Mouse (Mus musculus) hindbrain, embryonic 12.5 days (tissue): ENCODE measurements at regions not wholly inside any gene's neighbourhood (a gene's known extent, or its start where the extent isn't known, plus 50 kb on each side); places are given as distances from the start of the nearest gene placed in this dataset.

Source experiments
- ATAC-seq: fragments of 200-750 bp; cut with Nextera tagmentation; 2 replicates; pipeline ENCODE4 v1.8.0; 2017; ENCODE audit warnings: moderate TSS enrichment; ENCODE audit not compliant: low FRiP score
- H3K27ac ChIP-seq: fragments of 300-500 bp; sonication (generic); 2 replicates; pipeline ENCODE4 v1.5.1; 2016; ENCODE audit warnings: mild to moderate bottlenecking
- H3K27me3 ChIP-seq: fragments of 300-500 bp; sonication (generic); 2 replicates; pipeline ENCODE4 v1.6.1; 2016; ENCODE audit warnings: mild to moderate bottlenecking
- H3K36me3 ChIP-seq: fragments of 300-500 bp; sonication (generic); 2 replicates; pipeline ENCODE4 v1.6.1; 2016; ENCODE audit warnings: mild to moderate bottlenecking
- H3K4me1 ChIP-seq: fragments of 300-500 bp; sonication (generic); 2 replicates; pipeline ENCODE4 v1.6.1; 2016
- H3K4me2 ChIP-seq: fragments of 300-500 bp; sonication (generic); replicated peaks from 2 replicates; pipeline ENCODE4 v1.6.1; 2016; ENCODE audit warnings: mild to moderate bottlenecking
- H3K4me3 ChIP-seq: fragments of 300-500 bp; sonication (generic); 2 replicates; pipeline ENCODE4 v1.5.1; 2016; ENCODE audit warnings: mild to moderate bottlenecking
- H3K9ac ChIP-seq: fragments of 300-500 bp; sonication (generic); 2 replicates; pipeline ENCODE4 v1.6.1; 2016; ENCODE audit warnings: mild to moderate bottlenecking, moderate library complexity
- H3K9me3 ChIP-seq: fragments of 300-500 bp; sonication (generic); replicated peaks from 2 replicates; pipeline ENCODE4 v1.6.1; 2016; ENCODE audit warnings: mild to moderate bottlenecking
- WGBS: fragments of 180-500 bp; shearing (Covaris S2); methylation state at CpG from one replicate; pipeline ENCODE4 v1.1.7; 2016; 5-methylcytosine and 5-hydroxymethylcytosine counted together

- WGBS: 87% methylated on average over 8 of the region's 8 CpGs
- ATAC-seq: no peak
- no peaks in the 10 kb centered on the region for H3K27me3 ChIP-seq
- no peak overlapping the region for H3K9ac ChIP-seq
- H3K27ac ChIP-seq: no peak overlapping the region
- no peak overlapping the region for H3K4me3 ChIP-seq
- H3K9me3 ChIP-seq: no peaks in the 10 kb centered on the region
- H3K4me2 ChIP-seq: no peak overlapping the region
- peaks cover 11% of the 10 kb centered on the region; the same call in 1 of the 2 replicates for H3K4me1 ChIP-seq
- H3K36me3 ChIP-seq: no peaks in the 10 kb centered on the region
Measured at GRCm38 (mm10) chr15:97519919-97520345, 185.7 kb downstream of the Rpap3 start.

- ATAC-seq: no peak
- WGBS: 52% methylated on average over 10 of the region's 10 CpGs
- peaks cover 11% of the 10 kb centered on the region; the same call in 1 of the 2 replicates for H3K4me1 ChIP-seq
- no peak overlapping the region for H3K4me2 ChIP-seq
- H3K4me3 ChIP-seq: no peak overlapping the region
- H3K9ac ChIP-seq: no peak overlapping the region
- H3K27me3 ChIP-seq: no peaks in the 10 kb centered on the region
- no peaks in the 10 kb centered on the region for H3K9me3 ChIP-seq
- H3K27ac ChIP-seq: peak overlapping the region; percentile 50
- H3K36me3 ChIP-seq: no peaks in the 10 kb centered on the region
Measured at GRCm38 (mm10) chr15:97517926-97518325, 187.7 kb downstream of the Rpap3 start.

- Histone ChIP-seq H3K27ac (0 out of 2 replicates have a peak overlapping the region, but pooled peaks have one; percentile 23), H3K4me3 (no peak overlapping the region), H3K9ac (no peak overlapping the region), H3K4me1 (peaks cover 11% of the 10 kb centered on the region; the same call in 1 of the 2 replicates), H3K36me3 (no peaks in the 10 kb centered on the region), H3K4me2 (no peak overlapping the region), H3K9me3 (no peaks in the 10 kb centered on the region), H3K27me3 (no peaks in the 10 kb centered on the region)
- ATAC-seq: no peak
- 89% methylated on average over 11 of the region's 11 CpGs for WGBS
Measured at GRCm38 (mm10) chr15:97517188-97517587, 188.4 kb downstream of the Rpap3 start.

GRCm38 (mm10) chr15:97515773-97516172 lies 189.9 kb downstream of the Rpap3 start:
- Histone ChIP-seq H3K9me3 (peaks cover 4% of the 10 kb centered on the region; the same call in 1 of the 2 replicates), H3K4me2 (no peak overlapping the region), H3K9ac (no peak overlapping the region), H3K27me3 (no peaks in the 10 kb centered on the region), H3K4me1 (peaks cover 11% of the 10 kb centered on the region; the same call in 1 of the 2 replicates), H3K4me3 (no peak overlapping the region), H3K36me3 (no peaks in the 10 kb centered on the region), H3K27ac (no peak overlapping the region)
- no peak for ATAC-seq
- 80% methylated on average over 4 of the region's 4 CpGs for WGBS

- Histone ChIP-seq H3K4me3 (no peak overlapping the region), H3K27ac (no peak overlapping the region), H3K27me3 (no peaks in the 10 kb centered on the region), H3K36me3 (no peaks in the 10 kb centered on the region), H3K9ac (no peak overlapping the region), H3K9me3 (peaks cover 14% of the 10 kb centered on the region), H3K4me2 (no peak overlapping the region), H3K4me1 (no peaks in the 10 kb centered on the region)
- WGBS: 94% methylated on average over 16 of the region's 16 CpGs
- ATAC-seq: no peak
Measured at GRCm38 (mm10) chr15:97507656-97508306, 197.8 kb downstream of the Rpap3 start.

- Histone ChIP-seq H3K9me3 (peaks cover 14% of the 10 kb centered on the region), H3K4me2 (no peak overlapping the region), H3K27me3 (no peaks in the 10 kb centered on the region), H3K27ac (no peak overlapping the region), H3K36me3 (no peaks in the 10 kb centered on the region), H3K4me1 (no peaks in the 10 kb centered on the region), H3K9ac (no peak overlapping the region), H3K4me3 (no peak overlapping the region)
- no peak for ATAC-seq
- WGBS: 93% methylated on average over 11 of the region's 11 CpGs
Measured at GRCm38 (mm10) chr15:97507176-97507575, 198.4 kb downstream of the Rpap3 start.

GRCm38 (mm10) chr15:97505715-97506114 lies 199.9 kb downstream of the Rpap3 start:
- Histone ChIP-seq H3K27ac (no peak overlapping the region), H3K9me3 (peaks cover 10% of the 10 kb centered on the region), H3K4me2 (no peak overlapping the region), H3K27me3 (no peaks in the 10 kb centered on the region), H3K9ac (no peak overlapping the region), H3K4me3 (no peak overlapping the region), H3K4me1 (no peaks in the 10 kb centered on the region), H3K36me3 (no peaks in the 10 kb centered on the region)
- no peak for ATAC-seq
- 87% methylated on average over 11 of the region's 11 CpGs for WGBS

GRCm38 (mm10) chr15:97504325-97504724 lies 201.3 kb downstream of the Rpap3 start:
- H3K4me2 ChIP-seq: no peak overlapping the region
- no peak overlapping the region for H3K27ac ChIP-seq
- H3K36me3 ChIP-seq: no peaks in the 10 kb centered on the region
- H3K4me1 ChIP-seq: no peaks in the 10 kb centered on the region
- 92% methylated on average over 1 of the region's 1 CpGs for WGBS
- H3K27me3 ChIP-seq: no peaks in the 10 kb centered on the region
- no peak for ATAC-seq
- H3K4me3 ChIP-seq: no peak overlapping the region
- peaks cover 3% of the 10 kb centered on the region; the same call in 1 of the 2 replicates for H3K9me3 ChIP-seq
- H3K9ac ChIP-seq: no peak overlapping the region

GRCm38 (mm10) chr15:97502056-97502455 lies 203.6 kb downstream of the Rpap3 start:
- H3K9ac ChIP-seq: no peak overlapping the region
- no peak for ATAC-seq
- H3K4me2 ChIP-seq: no peak overlapping the region
- 90% methylated on average over 7 of the region's 7 CpGs for WGBS
- H3K27me3 ChIP-seq: no peaks in the 10 kb centered on the region
- no peaks in the 10 kb centered on the region for H3K4me1 ChIP-seq
- peaks cover 3% of the 10 kb centered on the region; the same call in 1 of the 2 replicates for H3K9me3 ChIP-seq
- H3K27ac ChIP-seq: no peak overlapping the region
- no peaks in the 10 kb centered on the region for H3K36me3 ChIP-seq
- no peak overlapping the region for H3K4me3 ChIP-seq

GRCm38 (mm10) chr15:97501420-97501819 lies 204.2 kb downstream of the Rpap3 start:
- Histone ChIP-seq H3K4me1 (no peaks in the 10 kb centered on the region), H3K9me3 (peaks cover 3% of the 10 kb centered on the region; the same call in 1 of the 2 replicates), H3K9ac (no peak overlapping the region), H3K27ac (no peak overlapping the region), H3K4me2 (no peak overlapping the region), H3K27me3 (no peaks in the 10 kb centered on the region), H3K36me3 (no peaks in the 10 kb centered on the region), H3K4me3 (no peak overlapping the region)
- ATAC-seq: no peak
- WGBS: 88% methylated on average over 9 of the region's 9 CpGs

GRCm38 (mm10) chr15:97499821-97500385 lies 205.7 kb downstream of the Rpap3 start:
- Histone ChIP-seq H3K27ac (no peak overlapping the region), H3K4me1 (no peaks in the 10 kb centered on the region), H3K4me3 (no peak overlapping the region), H3K27me3 (no peaks in the 10 kb centered on the region), H3K9ac (no peak overlapping the region), H3K36me3 (no peaks in the 10 kb centered on the region), H3K4me2 (no peak overlapping the region), H3K9me3 (peaks cover 10% of the 10 kb centered on the region; the same call in 1 of the 2 replicates)
- WGBS: 74% methylated on average over 4 of the region's 4 CpGs
- ATAC-seq: no peak

GRCm38 (mm10) chr15:97499240-97499639 lies 206.4 kb downstream of the Rpap3 start:
- Histone ChIP-seq H3K9me3 (peaks cover 10% of the 10 kb centered on the region; the same call in 1 of the 2 replicates), H3K36me3 (no peaks in the 10 kb centered on the region), H3K4me1 (no peaks in the 10 kb centered on the region), H3K27me3 (no peaks in the 10 kb centered on the region), H3K4me3 (no peak overlapping the region), H3K9ac (no peak overlapping the region), H3K4me2 (no peak overlapping the region), H3K27ac (no peak overlapping the region)
- WGBS: 85% methylated on average over 5 of the region's 5 CpGs
- no peak for ATAC-seq

GRCm38 (mm10) chr15:97498375-97498774 lies 207.2 kb downstream of the Rpap3 start:
- H3K4me3 ChIP-seq: no peak overlapping the region
- WGBS: 80% methylated on average over 3 of the region's 3 CpGs
- no peaks in the 10 kb centered on the region for H3K4me1 ChIP-seq
- no peak overlapping the region for H3K27ac ChIP-seq
- ATAC-seq: no peak
- H3K27me3 ChIP-seq: no peaks in the 10 kb centered on the region
- H3K9me3 ChIP-seq: peaks cover 7% of the 10 kb centered on the region; the same call in 1 of the 2 replicates
- no peaks in the 10 kb centered on the region for H3K36me3 ChIP-seq
- no peak overlapping the region for H3K9ac ChIP-seq
- H3K4me2 ChIP-seq: no peak overlapping the region
